Mouse (Mus musculus) neural tube, embryonic 11.5 days (tissue): Measurements from ENCODE around the gene Rpap2. TPM values are rescaled to one million over a fixed set of nuclear protein-coding genes. Genes with fewer than 3 reads are reported as not detected.

Experiments used
- ATAC-seq: fragments of 200-750 bp; cut with Nextera tagmentation; 2 replicates; pipeline ENCODE4 v1.8.0; 2017; ENCODE audit warnings: moderate number of reproducible peaks, mild to moderate bottlenecking, moderate TSS enrichment, moderate library complexity; ENCODE audit not compliant: insufficient read depth, low FRiP score, low TSS enrichment
- DNase-seq: peaks from one replicate; pipeline ENCODE4 v3.0.0-alpha.2; 2015; ENCODE audit warnings: low spot score
- H3K27ac ChIP-seq: fragments of 300-500 bp; sonication (generic); 2 replicates; pipeline ENCODE4 v1.5.1; 2014; ENCODE audit warnings: low read depth, mild to moderate bottlenecking, low read length
- H3K27me3 ChIP-seq: fragments of 300-500 bp; sonication (generic); 2 replicates; pipeline ENCODE4 v1.6.1; 2014; ENCODE audit warnings: mild to moderate bottlenecking, low read length, mixed read lengths; ENCODE audit not compliant: control insufficient read depth, insufficient read depth
- H3K36me3 ChIP-seq: fragments of 300-500 bp; sonication (generic); 2 replicates; pipeline ENCODE4 v1.6.1; 2014; ENCODE audit warnings: mild to moderate bottlenecking, low read length, moderate library complexity, mixed read lengths; ENCODE audit not compliant: control insufficient read depth, insufficient read depth
- H3K4me1 ChIP-seq: fragments of 300-500 bp; sonication (generic); 2 replicates; pipeline ENCODE4 v1.6.1; 2014; ENCODE audit warnings: low read length, mixed read lengths; ENCODE audit not compliant: control insufficient read depth, insufficient read depth
- H3K4me2 ChIP-seq: fragments of 300-500 bp; sonication (generic); 2 replicates; pipeline ENCODE4 v1.6.1; 2014; ENCODE audit warnings: low read depth, mild to moderate bottlenecking, moderate library complexity
- H3K4me3 ChIP-seq: fragments of 300-500 bp; sonication (generic); 2 replicates; pipeline ENCODE4 v1.5.1; 2014; ENCODE audit warnings: low read depth, low read length
- H3K9ac ChIP-seq: fragments of 300-500 bp; sonication (generic); 2 replicates; pipeline ENCODE4 v1.6.1; 2014; ENCODE audit warnings: mild to moderate bottlenecking, low read length
- H3K9me3 ChIP-seq: fragments of 300-500 bp; sonication (generic); 2 replicates; pipeline ENCODE4 v1.6.1; 2016; ENCODE audit warnings: low read length; ENCODE audit not compliant: control insufficient read depth
- WGBS: fragments of 180-500 bp; shearing (Covaris S2); extraction: QIAGEN DNeasy Blood & Tissue Kit; methylation state at CpG from one replicate; pipeline ENCODE4 v1.1.7; 2014; 5-methylcytosine and 5-hydroxymethylcytosine counted together
- polyA plus RNA-seq: library from polyadenylated mRNA; unstranded; fragments of >200 nt; fragmentation: Nextera tagmentation; extraction: Ambion mirVana; gene quantifications from 2 replicates; pipeline ENCODE4 v1.2.1, GENCODE M21; 2014

Gene Rpap2
- polyA plus RNA-seq, 1 experiment from 2014 or later, result 19.6 TPM

- 97% methylated on average over 1 of the region's 1 CpGs for WGBS
- H3K4me3 ChIP-seq, result no peak overlapping the region
- H3K36me3 ChIP-seq, result peaks cover 3% of the 10 kb centered on the region; the same call in 1 of the 2 replicates
- ATAC-seq (no peak), DNase-seq (no peak)
- H3K9ac ChIP-seq, result no peak overlapping the region
- H3K27ac ChIP-seq, result no peak overlapping the region
- no peaks in the 10 kb centered on the region for H3K4me1 ChIP-seq
- no peaks in the 10 kb centered on the region for H3K9me3 ChIP-seq
- no peak overlapping the region for H3K4me2 ChIP-seq
- H3K27me3 ChIP-seq, result no peaks in the 10 kb centered on the region
Observed at GRCm38 (mm10) chr5:107650427-107650826, 53.3 kb downstream of the Rpap2 start.

- H3K4me3 ChIP-seq, result no peak overlapping the region
- no peaks in the 10 kb centered on the region for H3K4me1 ChIP-seq
- H3K36me3 ChIP-seq, result no peaks in the 10 kb centered on the region
- ATAC-seq, result no peak
- no peaks in the 10 kb centered on the region for H3K9me3 ChIP-seq
- H3K27me3 ChIP-seq, result no peaks in the 10 kb centered on the region
- DNase-seq, result no peak
- 89% methylated on average over 4 of the region's 4 CpGs for WGBS
- no peak overlapping the region for H3K9ac ChIP-seq
- H3K27ac ChIP-seq, result no peak overlapping the region
- H3K4me2 ChIP-seq, result no peak overlapping the region
Observed at GRCm38 (mm10) chr5:107652055-107652660, 55.0 kb downstream of the Rpap2 start.

GRCm38 (mm10) chr5:107678392-107678791, 81.2 kb downstream of the Rpap2 start:
- H3K27ac ChIP-seq, result no peak overlapping the region
- ATAC-seq (no peak), DNase-seq (no peak)
- no peaks in the 10 kb centered on the region for H3K36me3 ChIP-seq
- no peak overlapping the region for H3K4me2 ChIP-seq
- H3K9me3 ChIP-seq, result no peaks in the 10 kb centered on the region
- H3K27me3 ChIP-seq, result no peaks in the 10 kb centered on the region
- WGBS, result 70% methylated on average over 5 of the region's 5 CpGs
- no peak overlapping the region for H3K9ac ChIP-seq
- no peak overlapping the region for H3K4me3 ChIP-seq
- no peaks in the 10 kb centered on the region for H3K4me1 ChIP-seq

GRCm38 (mm10) chr5:107681300-107681699, 84.1 kb downstream of the Rpap2 start:
- no peak overlapping the region for H3K9ac ChIP-seq
- H3K27me3 ChIP-seq, result no peaks in the 10 kb centered on the region
- H3K36me3 ChIP-seq, result no peaks in the 10 kb centered on the region
- H3K4me2 ChIP-seq, result no peak overlapping the region
- 87% methylated on average over 5 of the region's 5 CpGs for WGBS
- no peak overlapping the region for H3K4me3 ChIP-seq
- H3K4me1 ChIP-seq, result no peaks in the 10 kb centered on the region
- ATAC-seq (no peak), DNase-seq (no peak)
- no peak overlapping the region for H3K27ac ChIP-seq
- H3K9me3 ChIP-seq, result no peaks in the 10 kb centered on the region

GRCm38 (mm10) chr5:107684380-107684779, 87.2 kb downstream of the Rpap2 start:
- no peak for DNase-seq

GRCm38 (mm10) chr5:107687161-107687560, 90.0 kb downstream of the Rpap2 start:
- no peaks in the 10 kb centered on the region for H3K4me1 ChIP-seq
- no peak for DNase-seq
- 0 out of 2 replicates have a peak, but pooled peaks cover 5% of the 10 kb centered on the region for H3K27me3 ChIP-seq
- no peak overlapping the region for H3K9ac ChIP-seq
- H3K4me3 ChIP-seq, result no peak overlapping the region
- WGBS, result 93% methylated on average over 5 of the region's 5 CpGs
- H3K4me2 ChIP-seq, result no peak overlapping the region
- H3K27ac ChIP-seq, result no peak overlapping the region
- ATAC-seq, result no peak
- no peaks in the 10 kb centered on the region for H3K36me3 ChIP-seq
- H3K9me3 ChIP-seq, result no peaks in the 10 kb centered on the region

More at GRCm38 (mm10) chr5:107684380-107684779, 87.2 kb downstream of the Rpap2 start:
- Histone ChIP-seq H3K9ac (no peak overlapping the region), H3K9me3 (no peaks in the 10 kb centered on the region), H3K4me3 (no peak overlapping the region), H3K27ac (no peak overlapping the region), H3K4me1 (no peaks in the 10 kb centered on the region), H3K4me2 (no peak overlapping the region), H3K27me3 (0 out of 2 replicates have a peak, but pooled peaks cover 4% of the 10 kb centered on the region), H3K36me3 (no peaks in the 10 kb centered on the region)
- 83% methylated on average over 2 of the region's 2 CpGs for WGBS
- no peak for ATAC-seq

- DNase-seq (peak; percentile 88), ATAC-seq (peak; percentile 89)
- Histone ChIP-seq H3K4me2 (peak overlapping the region; percentile 64), H3K36me3 (no peaks in the 10 kb centered on the region), H3K4me3 (peak overlapping the region; percentile 32), H3K27me3 (0 out of 2 replicates have a peak, but pooled peaks cover 5% of the 10 kb centered on the region), H3K4me1 (no peaks in the 10 kb centered on the region), H3K9ac (peak overlapping the region; percentile 2), H3K9me3 (no peaks in the 10 kb centered on the region), H3K27ac (no peak overlapping the region)
- WGBS, result 18% methylated on average over 46 of the region's 46 CpGs
Observed at GRCm38 (mm10) chr5:107687592-107688498, 90.7 kb downstream of the Rpap2 start.

- peak overlapping the region; percentile 2 for H3K9ac ChIP-seq
- WGBS, result 27% methylated on average over 9 of the region's 9 CpGs
- H3K36me3 ChIP-seq, result no peaks in the 10 kb centered on the region
- DNase-seq (no peak), ATAC-seq (peak; percentile 40; the same call in 1 of the 2 replicates)
- H3K27me3 ChIP-seq, result 0 out of 2 replicates have a peak, but pooled peaks cover 5% of the 10 kb centered on the region
- H3K27ac ChIP-seq, result no peak overlapping the region
- no peaks in the 10 kb centered on the region for H3K4me1 ChIP-seq
- peak overlapping the region; percentile 64 for H3K4me2 ChIP-seq
- no peaks in the 10 kb centered on the region for H3K9me3 ChIP-seq
- peak overlapping the region; percentile 32 for H3K4me3 ChIP-seq
Observed at GRCm38 (mm10) chr5:107688499-107688866, 91.3 kb downstream of the Rpap2 start.
